Mouse (Mus musculus) myocyte (in vitro differentiated cells): ENCODE results near the gene Polr1a.

Experiments
- MYOG ChIP-seq, 3 experiments: IDR thresholded peaks; one replicate each; pipeline ENCODE4 v1.6.1; 2011; ENCODE audit warnings: control low read depth in 2 of 3, low read depth in 2 of 3, mild to moderate bottlenecking in 2 of 3; ENCODE audit not compliant: insufficient read length in 2 of 3, control insufficient read depth in 1 of 3, insufficient read depth in 1 of 3
- POLR2A ChIP-seq: IDR thresholded peaks from one replicate; pipeline ENCODE4 v1.6.1; 2011; ENCODE audit warnings: low read depth, mild to moderate bottlenecking, control low read depth, moderate library complexity; ENCODE audit not compliant: insufficient read length
- TCF12 ChIP-seq: IDR thresholded peaks from one replicate; pipeline ENCODE4 v1.6.1; 2011; ENCODE audit warnings: mild to moderate bottlenecking, control low read depth; ENCODE audit not compliant: poor library complexity, insufficient read depth, severe bottlenecking
- USF1 ChIP-seq: IDR thresholded peaks from one replicate; pipeline ENCODE4 v1.6.1; 2011; ENCODE audit warnings: low read depth, mild to moderate bottlenecking, control low read depth, moderate library complexity

DNA sequence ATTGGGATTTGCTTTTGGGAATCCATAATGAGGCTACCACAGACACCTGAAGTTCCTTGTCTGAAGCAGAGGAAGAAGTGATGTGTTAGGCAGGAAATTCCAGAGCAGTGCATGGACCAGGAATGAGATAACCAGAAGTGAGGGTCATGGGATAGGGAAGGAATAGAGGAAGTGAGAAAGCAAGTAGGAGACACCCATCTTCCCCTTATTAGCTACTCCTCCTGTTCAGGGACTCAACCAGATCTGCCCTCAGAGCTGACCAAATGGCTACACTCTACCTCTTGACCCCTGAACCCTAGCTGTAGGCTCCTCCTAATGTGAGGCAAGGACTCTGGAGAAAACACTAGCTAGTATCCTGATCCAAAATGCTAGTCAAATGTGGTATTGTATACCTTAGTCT lies 116.6 kb downstream of the Polr1a start:
- no peak for TF ChIP-seq USF1
- TF ChIP-seq MYOG (IDR thresholded peaks at IDR 0.05; ENCODE audit: control insufficient read depth in 1 of 3, insufficient read depth in 1 of 3, insufficient read length in 2 of 3, low read depth in 2 of 3): no peak
- TF ChIP-seq TCF12: no peak
- no peak for TF ChIP-seq POLR2A
